Mouse (Mus musculus) G1E (cell line): ENCODE data around the gene Zfp961.

Source experiments
- CTCF ChIP-seq: IDR thresholded peaks from 2 replicates; pipeline ENCODE4 v1.5.1; 2012; ENCODE audit warnings: low read depth, low read length, inconsistent platforms, mixed read lengths
- GATA1 ChIP-seq: IDR thresholded peaks from 2 replicates; pipeline ENCODE4 v1.6.1; 2012; ENCODE audit warnings: borderline replicate concordance, low read length, inconsistent platforms, mixed read lengths

- no peak for TF ChIP-seq GATA1
- TF ChIP-seq CTCF, result no peak
Measured at GRCm38 (mm10) chr8:71981456-71981855, 30.6 kb downstream of the Zfp961 start.
